Mouse (Mus musculus) heart, adult 2 months (tissue): ENCODE results near the gene Thbs1.

ENCODE experiments used
- CTCF ChIP-seq: fragments of 200-600 bp; IDR thresholded peaks from 2 replicates; pipeline ENCODE4 v1.8.1; 2022; ENCODE audit warnings: antibody characterized with exemption, mild to moderate bottlenecking, moderate library complexity
- EP300 ChIP-seq: fragments of 200-500 bp; IDR thresholded peaks from 2 replicates; pipeline ENCODE4 v1.6.1; 2011; ENCODE audit warnings: low read depth, low read length, control low read depth; ENCODE audit not compliant: insufficient read depth
- POLR2A ChIP-seq: fragments of 200-500 bp; IDR thresholded peaks from 2 replicates; pipeline ENCODE4 v1.6.1; 2011; ENCODE audit warnings: mild to moderate bottlenecking, low read depth, low read length, control low read depth; ENCODE audit not compliant: insufficient read depth

DNA sequence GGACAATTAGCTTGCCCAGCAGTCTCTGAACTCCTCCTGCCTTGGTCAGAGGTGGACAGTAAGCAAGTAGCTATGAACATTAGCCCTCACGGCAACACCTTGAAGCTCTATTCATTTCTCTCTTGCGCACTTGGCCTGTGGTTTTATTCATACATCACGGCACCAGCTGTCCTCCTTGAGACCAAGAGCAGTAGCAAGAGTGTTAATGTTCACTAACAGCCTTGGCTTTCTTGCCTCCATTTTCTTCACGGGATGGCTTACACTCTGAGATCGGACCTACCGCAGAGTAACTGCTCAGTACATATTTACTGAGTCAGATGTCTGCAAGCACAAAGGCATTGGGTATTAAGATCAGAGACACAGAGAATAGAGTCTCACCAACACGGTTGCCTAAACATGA lies 12.8 kb downstream of the Thbs1 start:
- TF ChIP-seq POLR2A (no peak), EP300 (no peak), CTCF (no peak)
